Comparison of ENCODE assay signal across 9 mouse cellular contexts in the genomic region with DNA sequence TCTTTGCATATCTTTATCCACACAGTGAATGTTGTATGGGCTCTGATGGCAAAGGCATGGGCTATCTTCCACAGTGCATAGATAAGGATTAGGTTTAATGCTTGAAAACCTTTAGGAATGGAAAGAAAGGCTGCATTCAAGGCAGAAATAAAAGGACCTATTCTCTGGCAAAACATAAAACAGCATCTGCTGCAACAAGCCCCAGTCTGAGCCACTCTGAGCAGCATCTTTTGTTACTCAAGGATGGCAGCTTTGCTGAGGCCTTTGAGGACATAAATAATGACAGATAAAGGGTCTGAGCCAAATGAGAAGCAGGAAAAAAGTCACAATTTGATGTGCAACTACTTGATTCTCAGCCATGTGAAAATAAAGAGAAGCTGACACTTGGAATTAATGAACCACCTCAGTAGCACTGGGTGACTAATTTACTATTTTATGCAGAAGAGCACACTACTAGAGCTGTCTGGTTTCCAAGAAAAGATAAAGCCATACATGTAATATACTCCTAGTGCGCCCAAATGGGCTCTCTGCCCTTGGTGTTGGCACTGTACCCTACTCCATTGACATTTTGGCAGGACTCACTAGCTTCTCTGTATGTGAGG.
DNase-seq lines count a peak whose midpoint lies in the region; ATAC-seq lines count a peak whose summit lies in the region.
"Had no signal": no experiment of that assay in that cellular context is flagged by ENCODE, and none has a peak within 500 bp of the region (broad histone marks: within the 10 kb centered on the region; RNA-seq: fewer than 3 reads in every experiment).

No protein-coding gene starts in this region.

- H3K27ac ChIP-seq in forebrain, embryonic 12.5 days = peak overlapping the region; percentile 43
- no peak overlapping the region for H3K27ac ChIP-seq in liver, embryonic 12.5 days
- H3K27ac ChIP-seq in intestine, embryonic 15.5 days = no peak overlapping the region
- H3K27ac ChIP-seq: embryonic facial prominence, embryonic 13.5 days; limb, embryonic 15.5 days had no signal

- no peaks in the 10 kb centered on the region for H3K36me3 ChIP-seq in forebrain, embryonic 12.5 days (replicated peaks)
- no peaks in the 10 kb centered on the region for H3K36me3 ChIP-seq in liver, embryonic 12.5 days
- no peaks in the 10 kb centered on the region for H3K36me3 ChIP-seq in intestine, embryonic 15.5 days
- H3K36me3 ChIP-seq: embryonic facial prominence, embryonic 13.5 days; limb, embryonic 15.5 days had no signal

- 53% methylated on average over 1 of the region's 1 CpGs for WGBS in forebrain, embryonic 12.5 days
- 69% methylated on average over 1 of the region's 1 CpGs for WGBS in liver, embryonic 12.5 days (ENCODE audit: insufficient replicate concordance)
- 85% methylated on average over 1 of the region's 1 CpGs for WGBS in intestine, embryonic 15.5 days

- H3K4me3 ChIP-seq in forebrain, embryonic 12.5 days (replicated peaks) = no peak overlapping the region
- H3K4me3 ChIP-seq in liver, embryonic 12.5 days = no peak overlapping the region
- no peak overlapping the region for H3K4me3 ChIP-seq in intestine, embryonic 15.5 days (replicated peaks)
- H3K4me3 ChIP-seq: embryonic facial prominence, embryonic 13.5 days; limb, embryonic 15.5 days had no signal

- H3K4me2 ChIP-seq in forebrain, embryonic 12.5 days = no peak overlapping the region
- no peak overlapping the region for H3K4me2 ChIP-seq in liver, embryonic 12.5 days
- H3K4me2 ChIP-seq in intestine, embryonic 15.5 days (replicated peaks) = no peak overlapping the region
- H3K4me2 ChIP-seq: embryonic facial prominence, embryonic 13.5 days; limb, embryonic 15.5 days had no signal

- H3K9ac ChIP-seq in forebrain, embryonic 12.5 days = no peak overlapping the region
- H3K9ac ChIP-seq in liver, embryonic 12.5 days = no peak overlapping the region
- H3K9ac ChIP-seq in intestine, embryonic 15.5 days = no peak overlapping the region
- H3K9ac ChIP-seq: embryonic facial prominence, embryonic 13.5 days; limb, embryonic 15.5 days had no signal

- peak; percentile 61 for DNase-seq in right cerebral cortex, postnatal 4 days
- DNase-seq in right cerebral cortex, adult 18-20 months = no peak
- DNase-seq in layer of hippocampus, adult 9-10 months (ENCODE audit: low spot score) = peak; percentile 10
- no peak for DNase-seq in lung, postnatal 10 days

- H3K4me1 ChIP-seq in forebrain, embryonic 12.5 days = peaks cover 10% of the 10 kb centered on the region; the same call in 1 of the 2 replicates
- H3K4me1 ChIP-seq in liver, embryonic 12.5 days = no peaks in the 10 kb centered on the region
- no peaks in the 10 kb centered on the region for H3K4me1 ChIP-seq in intestine, embryonic 15.5 days (replicated peaks)
- H3K4me1 ChIP-seq: embryonic facial prominence, embryonic 13.5 days; limb, embryonic 15.5 days had no signal

- H3K9me3 ChIP-seq in forebrain, embryonic 12.5 days = no peaks in the 10 kb centered on the region
- no peaks in the 10 kb centered on the region for H3K9me3 ChIP-seq in liver, embryonic 12.5 days (replicated peaks)
- no peaks in the 10 kb centered on the region for H3K9me3 ChIP-seq in intestine, embryonic 15.5 days
- H3K9me3 ChIP-seq: embryonic facial prominence, embryonic 13.5 days; limb, embryonic 15.5 days had no signal

- peak; percentile 88 for ATAC-seq in forebrain, embryonic 12.5 days (ENCODE audit: low FRiP score)
- ATAC-seq in liver, embryonic 12.5 days = no peak
- no peak for ATAC-seq in intestine, embryonic 15.5 days

- no peaks in the 10 kb centered on the region for H3K27me3 ChIP-seq in forebrain, embryonic 12.5 days
- H3K27me3 ChIP-seq in liver, embryonic 12.5 days (replicated peaks) = no peaks in the 10 kb centered on the region
- no peaks in the 10 kb centered on the region for H3K27me3 ChIP-seq in intestine, embryonic 15.5 days (replicated peaks)
- H3K27me3 ChIP-seq: embryonic facial prominence, embryonic 13.5 days; limb, embryonic 15.5 days had no signal

Comparison
In these comparisons a context has a peak if more than half of its experiments do, and no peak if none do; other contexts are left out.
1. DNase-seq: peak in right cerebral cortex, postnatal 4 days (single experiment) and layer of hippocampus, adult 9-10 months (single experiment); none in right cerebral cortex, adult 18-20 months (single experiment) and lung, postnatal 10 days (single experiment).